Mouse (Mus musculus) testis, adult 2 months (tissue): ENCODE measurements at regions not wholly inside any gene's neighbourhood (a gene's known extent, or its start where the extent isn't known, plus 50 kb on each side); places are given as distances from the start of the nearest gene placed in this dataset.

ENCODE experiments used
- CTCF ChIP-seq: fragments of 200-500 bp; IDR thresholded peaks from 2 replicates; pipeline ENCODE4 v1.5.1; 2012; ENCODE audit warnings: low read depth, mild to moderate bottlenecking, inconsistent platforms, low read length, moderate library complexity; ENCODE audit not compliant: control insufficient read depth, insufficient read depth, insufficient replicate concordance
- POLR2A ChIP-seq: fragments of 200-500 bp; IDR thresholded peaks from 2 replicates; pipeline ENCODE4 v1.6.1; 2012; ENCODE audit warnings: low read depth, mild to moderate bottlenecking, inconsistent platforms, low read length, moderate library complexity; ENCODE audit not compliant: control insufficient read depth

DNA sequence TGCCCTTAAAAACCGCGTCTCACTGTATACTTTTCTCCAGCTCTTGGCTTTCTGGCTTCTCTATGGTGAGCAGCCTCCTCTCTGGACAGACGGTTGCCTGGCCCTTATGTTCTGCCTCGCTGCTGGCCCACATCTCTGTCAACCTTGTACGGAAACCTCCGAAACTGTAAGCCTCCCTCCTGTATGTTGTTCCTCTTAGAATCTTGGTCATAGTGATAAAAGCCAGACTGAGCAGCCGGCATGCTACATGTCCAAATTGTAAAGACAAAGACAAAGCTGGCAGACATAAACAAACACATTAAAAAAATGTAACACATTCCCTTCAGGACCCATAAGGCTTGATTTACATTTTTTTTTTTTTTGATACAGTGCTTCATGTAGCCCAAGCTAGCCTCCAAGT lies 122.7 kb upstream of the Foxn2 start:
- no peak for TF ChIP-seq POLR2A
- TF ChIP-seq CTCF = no peak
